Mouse (Mus musculus): Measurements from ENCODE around the gene Gm26602.

Gm26602 gene

GRCm38 (mm10) chr10:79916808-79917531, 6.3 kb downstream of the Gm26602 start, which contains the start of gene Kiss1r:
Gene Kiss1r (plus strand): TSS chr10:79916971.
- peak; percentile 33 for DNase-seq (ENCODE audit: low read depth, low spot score)

GRCm38 (mm10) chr10:79917532-79918100, 7.0 kb downstream of the Gm26602 start:
- no peak for DNase-seq (ENCODE audit: low read depth, low spot score)

GRCm38 (mm10) chr10:79918231-79919078, 7.8 kb downstream of the Gm26602 start:
- no peak for DNase-seq (ENCODE audit: low read depth, low spot score)

GRCm38 (mm10) chr10:79919251-79919849, 8.7 kb downstream of the Gm26602 start:
- DNase-seq (ENCODE audit: low read depth, low spot score) = peak; percentile 43

- peak; percentile 31 for DNase-seq (ENCODE audit: low read depth, low spot score)
Measured at GRCm38 (mm10) chr10:79920056-79920890, 9.6 kb downstream of the Gm26602 start.

GRCm38 (mm10) chr10:79920958-79921535, 10.4 kb downstream of the Gm26602 start, which contains the start of gene R3hdm4:
Gene R3hdm4 (minus strand): TSS chr10:79921208.
- peak; percentile 33 for DNase-seq (ENCODE audit: low read depth, low spot score)

GRCm38 (mm10) chr10:79921572-79921971, 10.9 kb downstream of the Gm26602 start:
- peak; percentile 32 for DNase-seq (ENCODE audit: low read depth, low spot score)

- peak; percentile 84 for DNase-seq (ENCODE audit: low read depth, low spot score)
Measured at GRCm38 (mm10) chr10:79924998-79925784, 14.5 kb downstream of the Gm26602 start.

- DNase-seq (ENCODE audit: low read depth, low spot score) = no peak
Measured at GRCm38 (mm10) chr10:79925785-79926490, 15.3 kb downstream of the Gm26602 start.

GRCm38 (mm10) chr10:79926491-79927323, 16.1 kb downstream of the Gm26602 start, which contains the start of gene Arid3a:
Gene Arid3a (plus strand): TSS chr10:79927043.
- peak; percentile 96 for DNase-seq (ENCODE audit: low read depth, low spot score)

- DNase-seq (ENCODE audit: low read depth, low spot score) = peak; percentile 39
Measured at GRCm38 (mm10) chr10:79927324-79928029, 16.8 kb downstream of the Gm26602 start.

GRCm38 (mm10) chr10:79928030-79928694, 17.5 kb downstream of the Gm26602 start:
- no peak for DNase-seq (ENCODE audit: low read depth, low spot score)

- no peak for DNase-seq (ENCODE audit: low read depth, low spot score)
Measured at GRCm38 (mm10) chr10:79928907-79929701, 18.4 kb downstream of the Gm26602 start.

GRCm38 (mm10) chr10:79929967-79930825, 19.5 kb downstream of the Gm26602 start:
- DNase-seq (ENCODE audit: low read depth, low spot score) = no peak

GRCm38 (mm10) chr10:79930826-79931186, 20.1 kb downstream of the Gm26602 start:
- DNase-seq (ENCODE audit: low read depth, low spot score) = no peak
